Mouse (Mus musculus): Measurements from ENCODE around the gene Abcb7. TPM values are rescaled to one million over a fixed set of nuclear protein-coding genes. Genes with fewer than 3 reads are reported as not detected.
"Not testable (repeated sequence)": the region's sequence is repeated elsewhere in the genome, so short reads cannot be mapped to it uniquely, and the experiment has no call there.

Gene Abcb7
- total and polyA plus RNA-seq, 2 experiments from 2014 or later: 2.9 to 9.8 TPM

DNA sequence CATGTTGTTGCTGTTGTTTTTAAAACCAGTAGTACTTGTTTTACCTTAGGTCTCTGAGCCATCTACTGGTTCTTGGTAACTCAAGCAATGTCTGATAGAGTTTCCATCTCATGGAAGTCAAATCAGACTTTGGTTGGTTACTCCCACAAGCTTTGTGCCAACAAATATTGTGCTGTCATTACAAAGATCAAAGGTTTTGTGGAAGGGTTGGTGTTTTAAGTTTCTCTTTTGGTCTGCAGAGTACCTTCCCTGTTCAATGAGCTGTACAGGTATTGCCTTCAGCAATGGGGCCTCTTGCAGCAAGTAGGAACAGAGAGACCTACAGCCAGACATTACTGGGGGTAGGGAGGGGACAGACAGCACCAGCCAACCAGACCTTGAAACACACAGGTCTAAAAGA lies 5.5 kb downstream of the Abcb7 start:
- Histone ChIP-seq H3K4me1 (ENCODE audit: insufficient read depth, low read length) (no peaks in the 10 kb centered on the region), H3K4me3 (ENCODE audit: low read depth, low read length) (no peak overlapping the region), H3K9me3 (ENCODE audit: low read length) (no peaks in the 10 kb centered on the region), H3K4me2 (ENCODE audit: low read depth, low read length, poor library complexity, severe bottlenecking) (no peak overlapping the region), H3K36me3 (ENCODE audit: insufficient read depth, low read length) (no peaks in the 10 kb centered on the region), H3K27me3 (ENCODE audit: insufficient read depth, low read length) (peaks cover under 1% of the 10 kb centered on the region; the same call in 1 of the 2 replicates), H3K27ac (ENCODE audit: low read depth, low read length) (no peak overlapping the region), H3K9ac (replicated peaks; ENCODE audit: low read length, poor library complexity, severe bottlenecking) (no peak overlapping the region)
- no peak for TF ChIP-seq CTCF (IDR thresholded peaks at IDR 0.05)
- no peak for ATAC-seq (ENCODE audit: low FRiP score)
- DNase-seq (ENCODE audit: low spot score): no peak

DNA sequence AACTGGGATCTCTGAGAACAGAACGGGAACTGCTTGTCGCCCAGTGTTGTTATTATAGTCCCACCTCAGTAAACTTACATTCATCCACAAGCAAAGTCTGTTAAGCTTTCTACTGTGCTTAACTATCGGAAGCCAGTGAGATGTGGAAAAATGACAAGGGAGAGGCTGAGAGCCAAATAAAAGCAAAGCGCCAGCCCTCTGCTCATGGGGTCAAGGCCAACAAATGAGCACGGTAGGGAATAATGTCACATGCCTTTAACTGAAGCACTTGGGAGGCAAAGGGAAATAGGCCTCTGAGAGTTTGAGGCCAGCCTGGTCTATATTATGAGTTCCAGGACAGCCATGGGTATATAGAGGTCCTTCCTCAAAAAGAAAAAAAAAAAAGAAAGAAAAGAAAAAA lies 11.2 kb downstream of the Abcb7 start:
- no peaks in the 10 kb centered on the region for H3K4me1 ChIP-seq (ENCODE audit: insufficient read depth, low read length)
- H3K9me3 ChIP-seq (ENCODE audit: low read length): no peaks in the 10 kb centered on the region
- H3K27me3 ChIP-seq (ENCODE audit: insufficient read depth, low read length): no peaks in the 10 kb centered on the region
- no peak for TF ChIP-seq CTCF (IDR thresholded peaks at IDR 0.05)
- H3K27ac ChIP-seq (ENCODE audit: low read depth, low read length): no peak overlapping the region
- no peaks in the 10 kb centered on the region for H3K36me3 ChIP-seq (ENCODE audit: insufficient read depth, low read length)
- no peak overlapping the region for H3K4me3 ChIP-seq (ENCODE audit: low read depth, low read length)
- DNase-seq (ENCODE audit: low spot score): no peak
- no peak for ATAC-seq (ENCODE audit: low FRiP score)
- 68% methylated on average over 5 of the region's 5 CpGs for WGBS
- H3K4me2 ChIP-seq (ENCODE audit: low read depth, low read length, poor library complexity, severe bottlenecking): no peak overlapping the region
- no peak overlapping the region for H3K9ac ChIP-seq (replicated peaks; ENCODE audit: low read length, poor library complexity, severe bottlenecking)

DNA sequence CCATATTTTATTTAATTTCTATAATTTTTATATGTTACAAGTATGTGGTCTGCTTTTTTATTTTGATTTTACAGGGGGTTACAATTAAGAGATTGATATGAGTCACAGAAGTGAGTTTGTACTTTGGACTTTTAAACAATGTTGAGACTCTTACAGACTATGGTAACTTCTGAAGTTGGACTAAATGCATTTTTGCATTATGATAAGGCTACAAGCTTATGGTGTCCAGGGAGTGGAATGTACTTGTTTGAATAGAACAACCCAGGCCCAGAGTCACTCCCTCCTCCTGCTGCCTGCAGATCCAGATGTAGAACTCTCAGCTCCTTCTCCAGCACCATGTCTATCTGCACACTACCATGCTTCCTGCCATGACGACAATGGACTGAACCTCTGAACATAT lies 12.5 kb downstream of the Abcb7 start:
- no peaks in the 10 kb centered on the region for H3K27me3 ChIP-seq (ENCODE audit: insufficient read depth, low read length)
- WGBS: 91% methylated on average over 1 of the region's 1 CpGs
- no peak for TF ChIP-seq CTCF (IDR thresholded peaks at IDR 0.05)
- H3K9me3 ChIP-seq (ENCODE audit: low read length): no peaks in the 10 kb centered on the region
- no peak overlapping the region for H3K4me3 ChIP-seq (ENCODE audit: low read depth, low read length)
- H3K27ac ChIP-seq (ENCODE audit: low read depth, low read length): no peak overlapping the region
- H3K4me2 ChIP-seq (ENCODE audit: low read depth, low read length, poor library complexity, severe bottlenecking): no peak overlapping the region
- no peak for DNase-seq (ENCODE audit: low spot score)
- no peak for ATAC-seq (ENCODE audit: low FRiP score)
- no peak overlapping the region for H3K9ac ChIP-seq (replicated peaks; ENCODE audit: low read length, poor library complexity, severe bottlenecking)
- H3K4me1 ChIP-seq (ENCODE audit: insufficient read depth, low read length): no peaks in the 10 kb centered on the region
- no peaks in the 10 kb centered on the region for H3K36me3 ChIP-seq (ENCODE audit: insufficient read depth, low read length)

DNA sequence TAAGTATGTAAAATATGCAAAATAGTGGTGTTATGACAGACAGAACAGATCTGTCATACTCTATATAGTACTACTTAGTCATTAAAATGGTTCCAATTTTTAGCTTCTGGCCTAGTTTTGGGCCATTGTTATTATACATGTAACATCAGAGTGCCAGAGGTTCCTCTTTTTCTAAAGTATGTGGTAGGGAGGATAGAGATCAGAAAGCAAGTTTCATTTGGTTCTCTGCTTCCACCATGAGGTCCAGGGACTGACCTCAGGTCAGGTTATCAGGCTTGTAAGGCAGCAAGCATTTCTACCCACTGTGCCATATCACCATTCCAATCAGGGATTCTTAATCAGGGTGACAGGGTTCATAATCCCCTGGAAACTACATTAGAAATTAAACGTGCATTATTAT lies 16.1 kb downstream of the Abcb7 start:
- TF ChIP-seq CTCF (IDR thresholded peaks at IDR 0.05): no peak
- Histone ChIP-seq H3K9ac (replicated peaks; ENCODE audit: low read length, poor library complexity, severe bottlenecking) (no peak overlapping the region), H3K27ac (ENCODE audit: low read depth, low read length) (no peak overlapping the region), H3K4me3 (ENCODE audit: low read depth, low read length) (no peak overlapping the region), H3K4me2 (ENCODE audit: low read depth, low read length, poor library complexity, severe bottlenecking) (no peak overlapping the region), H3K36me3 (ENCODE audit: insufficient read depth, low read length) (no peaks in the 10 kb centered on the region), H3K27me3 (ENCODE audit: insufficient read depth, low read length) (no peaks in the 10 kb centered on the region), H3K9me3 (ENCODE audit: low read length) (no peaks in the 10 kb centered on the region), H3K4me1 (ENCODE audit: insufficient read depth, low read length) (no peaks in the 10 kb centered on the region)
- ATAC-seq (ENCODE audit: low FRiP score) (no peak), DNase-seq (ENCODE audit: low spot score) (no peak)
- WGBS: 66% methylated on average over 1 of the region's 1 CpGs

DNA sequence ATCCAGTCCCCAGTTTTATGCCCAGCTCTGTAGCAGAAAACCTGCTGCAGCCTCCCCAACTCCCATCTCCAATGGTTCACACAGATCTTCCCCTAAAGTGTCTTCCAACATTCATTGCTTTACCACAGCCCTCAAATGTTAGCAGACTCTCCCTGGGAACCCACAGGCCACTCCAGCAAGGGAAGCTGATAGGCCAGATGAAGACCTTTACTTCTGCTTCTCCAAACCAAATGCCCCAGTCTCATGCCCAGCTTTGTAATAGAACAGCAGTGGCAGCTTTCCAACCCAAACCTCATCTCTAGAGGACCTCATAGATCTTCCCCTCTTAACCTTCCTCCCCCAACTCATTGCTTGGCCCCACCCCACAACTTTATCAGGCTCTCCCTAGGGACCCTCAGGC lies 54.0 kb downstream of the Abcb7 start:
- no peak overlapping the region for H3K9ac ChIP-seq (replicated peaks; ENCODE audit: low read length, poor library complexity, severe bottlenecking)
- ATAC-seq (ENCODE audit: low FRiP score) (no peak), DNase-seq (ENCODE audit: low spot score) (no peak)
- no peak overlapping the region for H3K4me2 ChIP-seq (ENCODE audit: low read depth, low read length, poor library complexity, severe bottlenecking)
- no peak overlapping the region for H3K27ac ChIP-seq (ENCODE audit: low read depth, low read length)
- no peak overlapping the region for H3K4me3 ChIP-seq (ENCODE audit: low read depth, low read length)
- H3K4me1 ChIP-seq (ENCODE audit: insufficient read depth, low read length): no peaks in the 10 kb centered on the region
- no peaks in the 10 kb centered on the region for H3K36me3 ChIP-seq (ENCODE audit: insufficient read depth, low read length)
- no peaks in the 10 kb centered on the region for H3K27me3 ChIP-seq (ENCODE audit: insufficient read depth, low read length)
- no peak for TF ChIP-seq CTCF (IDR thresholded peaks at IDR 0.05)
- H3K9me3 ChIP-seq (ENCODE audit: low read length): no peaks in the 10 kb centered on the region

DNA sequence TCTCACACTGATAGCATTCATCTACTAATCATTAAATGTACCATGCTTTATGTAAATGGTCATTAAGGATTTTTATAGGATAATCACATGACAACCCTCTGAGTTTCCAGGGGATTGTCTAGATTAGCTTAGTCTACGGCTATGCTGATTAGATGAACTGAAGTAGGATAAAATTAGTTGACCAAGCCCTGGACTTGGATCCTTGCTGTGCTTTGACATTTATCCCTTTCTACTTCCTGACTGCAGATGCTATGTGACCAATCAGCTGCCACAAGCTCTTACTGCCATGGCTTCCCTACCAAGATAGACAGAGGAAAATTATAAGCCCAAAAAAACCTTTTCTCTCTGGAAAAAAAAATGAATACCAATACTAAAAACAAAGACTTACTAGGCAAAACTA lies 57.8 kb downstream of the Abcb7 start:
- no peak for TF ChIP-seq CTCF (IDR thresholded peaks at IDR 0.05)
- Histone ChIP-seq H3K36me3 (ENCODE audit: insufficient read depth, low read length) (no peaks in the 10 kb centered on the region), H3K9ac (replicated peaks; ENCODE audit: low read length, poor library complexity, severe bottlenecking) (no peak overlapping the region), H3K27me3 (ENCODE audit: insufficient read depth, low read length) (no peaks in the 10 kb centered on the region), H3K4me1 (ENCODE audit: insufficient read depth, low read length) (no peaks in the 10 kb centered on the region), H3K9me3 (ENCODE audit: low read length) (no peaks in the 10 kb centered on the region), H3K27ac (ENCODE audit: low read depth, low read length) (no peak overlapping the region), H3K4me3 (ENCODE audit: low read depth, low read length) (no peak overlapping the region), H3K4me2 (ENCODE audit: low read depth, low read length, poor library complexity, severe bottlenecking) (no peak overlapping the region)
- no peak for DNase-seq (ENCODE audit: low spot score)
- 64% methylated on average over 1 of the region's 1 CpGs for WGBS
- no peak for ATAC-seq (ENCODE audit: low FRiP score)

DNA sequence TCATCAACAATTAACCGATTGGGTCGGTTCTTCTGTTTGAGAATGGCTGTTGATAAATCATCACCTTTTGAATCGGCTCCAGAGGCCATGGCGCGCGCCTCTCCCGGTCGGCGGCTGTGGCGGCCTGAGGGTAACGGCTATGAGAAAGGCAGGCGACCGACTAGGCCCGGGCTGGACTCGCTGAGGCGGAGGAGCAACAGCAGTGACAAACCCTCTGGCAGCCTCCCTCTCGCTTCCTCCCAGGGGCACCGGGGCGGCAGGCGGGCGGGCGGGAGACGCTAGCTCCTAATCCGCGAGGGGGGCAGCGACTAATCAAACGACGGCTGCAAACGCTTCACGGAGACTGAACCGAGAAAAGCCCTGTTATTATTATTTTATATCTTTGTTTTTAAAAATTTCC lies 65.5 kb downstream of the Abcb7 start:
- not testable (repeated sequence) for H3K4me1 ChIP-seq (ENCODE audit: insufficient read depth, low read length); H3K36me3 ChIP-seq (ENCODE audit: insufficient read depth, low read length); H3K9ac ChIP-seq (replicated peaks; ENCODE audit: low read length, poor library complexity, severe bottlenecking); H3K4me2 ChIP-seq (ENCODE audit: low read depth, low read length, poor library complexity, severe bottlenecking); H3K27me3 ChIP-seq (ENCODE audit: insufficient read depth, low read length); H3K27ac ChIP-seq (ENCODE audit: low read depth, low read length); ATAC-seq (ENCODE audit: low FRiP score); H3K4me3 ChIP-seq (ENCODE audit: low read depth, low read length); DNase-seq (ENCODE audit: low spot score); H3K9me3 ChIP-seq (ENCODE audit: low read length)
- WGBS: 94% methylated on average over 24 of the region's 31 CpGs
